Mouse (Mus musculus) heart, embryonic 12.5 days (tissue): ENCODE results near the gene Tnnc2. TPM values are rescaled to one million over a fixed set of nuclear protein-coding genes. Genes with fewer than 3 reads are reported as not detected.

Source experiments
- ATAC-seq: fragments of 200-750 bp; cut with Nextera tagmentation; 2 replicates; pipeline ENCODE4 v1.8.0; 2017; ENCODE audit warnings: moderate TSS enrichment, moderate library complexity; ENCODE audit not compliant: insufficient number of reproducible peaks, low FRiP score
- H3K27ac ChIP-seq: fragments of 300-500 bp; sonication (generic); 2 replicates; pipeline ENCODE4 v1.5.1; 2016; ENCODE audit warnings: mild to moderate bottlenecking, moderate library complexity; ENCODE audit not compliant: poor library complexity, severe bottlenecking
- H3K27me3 ChIP-seq: fragments of 300-500 bp; sonication (generic); replicated peaks from 2 replicates; pipeline ENCODE4 v1.6.1; 2016; ENCODE audit warnings: mild to moderate bottlenecking, moderate library complexity
- H3K36me3 ChIP-seq: fragments of 300-500 bp; sonication (generic); 2 replicates; pipeline ENCODE4 v1.6.1; 2016; ENCODE audit warnings: mild to moderate bottlenecking, moderate library complexity
- H3K4me1 ChIP-seq: fragments of 300-500 bp; sonication (generic); replicated peaks from 2 replicates; pipeline ENCODE4 v1.6.1; 2016; ENCODE audit warnings: mild to moderate bottlenecking
- H3K4me2 ChIP-seq: fragments of 300-500 bp; sonication (generic); 2 replicates; pipeline ENCODE4 v1.6.1; 2016; ENCODE audit warnings: mild to moderate bottlenecking, moderate library complexity
- H3K4me3 ChIP-seq: fragments of 300-500 bp; sonication (generic); 2 replicates; pipeline ENCODE4 v1.5.1; 2016; ENCODE audit warnings: mild to moderate bottlenecking
- H3K9ac ChIP-seq: fragments of 300-500 bp; sonication (generic); 2 replicates; pipeline ENCODE4 v1.6.1; 2016; ENCODE audit warnings: mild to moderate bottlenecking, moderate library complexity
- H3K9me3 ChIP-seq: fragments of 300-500 bp; sonication (generic); replicated peaks from 2 replicates; pipeline ENCODE4 v1.6.1; 2016; ENCODE audit warnings: mild to moderate bottlenecking, moderate library complexity
- WGBS: fragments of 180-500 bp; shearing (Covaris S2); methylation state at CpG from one replicate; pipeline ENCODE4 v1.1.7; 2016; 5-methylcytosine and 5-hydroxymethylcytosine counted together
- polyA plus RNA-seq: library from polyadenylated mRNA; unstranded; fragments of >200 nt; fragmentation: Nextera tagmentation; extraction: Ambion mirVana; gene quantifications from 2 replicates; pipeline ENCODE4 v1.2.1, GENCODE M21; 2016

The Tnnc2 gene
- polyA plus RNA-seq, 1 experiment from 2014 or later, result 0.36 TPM

GRCm38 (mm10) chr2:164735446-164735845 is 44.3 kb downstream of the Tnnc2 start:
- ATAC-seq, result no peak
- no peaks in the 10 kb centered on the region for H3K9me3 ChIP-seq
- no peak overlapping the region for H3K27ac ChIP-seq
- no peaks in the 10 kb centered on the region for H3K4me1 ChIP-seq
- H3K4me2 ChIP-seq, result no peak overlapping the region
- 0 out of 2 replicates have a peak, but pooled peaks cover 3% of the 10 kb centered on the region for H3K27me3 ChIP-seq
- H3K9ac ChIP-seq, result no peak overlapping the region
- H3K36me3 ChIP-seq, result no peaks in the 10 kb centered on the region
- 78% methylated on average over 5 of the region's 5 CpGs for WGBS
- H3K4me3 ChIP-seq, result no peak overlapping the region

GRCm38 (mm10) chr2:164734839-164735238 is 44.9 kb downstream of the Tnnc2 start:
- Histone ChIP-seq H3K9ac (no peak overlapping the region), H3K27ac (no peak overlapping the region), H3K4me2 (no peak overlapping the region), H3K36me3 (no peaks in the 10 kb centered on the region), H3K9me3 (no peaks in the 10 kb centered on the region), H3K4me1 (no peaks in the 10 kb centered on the region), H3K27me3 (0 out of 2 replicates have a peak, but pooled peaks cover 3% of the 10 kb centered on the region), H3K4me3 (no peak overlapping the region)
- WGBS, result 59% methylated on average over 5 of the region's 5 CpGs
- ATAC-seq, result no peak

GRCm38 (mm10) chr2:164733259-164733658 is 46.5 kb downstream of the Tnnc2 start:
- no peak overlapping the region for H3K4me2 ChIP-seq
- no peak overlapping the region for H3K9ac ChIP-seq
- no peaks in the 10 kb centered on the region for H3K36me3 ChIP-seq
- H3K9me3 ChIP-seq, result no peaks in the 10 kb centered on the region
- H3K27me3 ChIP-seq, result 0 out of 2 replicates have a peak, but pooled peaks cover 1% of the 10 kb centered on the region
- no peak for ATAC-seq
- 77% methylated on average over 2 of the region's 2 CpGs for WGBS
- H3K4me3 ChIP-seq, result no peak overlapping the region
- H3K27ac ChIP-seq, result no peak overlapping the region
- H3K4me1 ChIP-seq, result no peaks in the 10 kb centered on the region

- no peak overlapping the region for H3K4me3 ChIP-seq
- peaks cover 3% of the 10 kb centered on the region; the same call in 1 of the 2 replicates for H3K27me3 ChIP-seq
- no peaks in the 10 kb centered on the region for H3K36me3 ChIP-seq
- ATAC-seq, result no peak
- H3K9me3 ChIP-seq, result no peaks in the 10 kb centered on the region
- no peak overlapping the region for H3K9ac ChIP-seq
- H3K4me1 ChIP-seq, result no peaks in the 10 kb centered on the region
- 66% methylated on average over 5 of the region's 5 CpGs for WGBS
- no peak overlapping the region for H3K4me2 ChIP-seq
- H3K27ac ChIP-seq, result no peak overlapping the region
Measured at GRCm38 (mm10) chr2:164731719-164732118, 48.0 kb downstream of the Tnnc2 start.

Other genes with a start within 250 kb of the Tnnc2 start
- gene Wfdc2, start 217.6 kb downstream of the Tnnc2 start, polyA plus RNA-seq, result 3.1 and 3.3 TPM in 2 replicates
- gene Spint3, start 206.5 kb downstream of the Tnnc2 start, polyA plus RNA-seq, result not detected in 2 replicates
- 0.29 and 0.32 TPM in 2 replicates for gene Wfdc6a, start 194.5 kb downstream of the Tnnc2 start, polyA plus RNA-seq
- gene Eppin, start 186.4 kb downstream of the Tnnc2 start, polyA plus RNA-seq, result not detected in 2 replicates
- gene Wfdc6b, start 166.4 kb downstream of the Tnnc2 start, polyA plus RNA-seq, result not detected in 2 replicates
- not detected in 2 replicates for gene Wfdc8, start 166.3 kb downstream of the Tnnc2 start, polyA plus RNA-seq
- not detected in 2 replicates for gene Wfdc16, start 141.2 kb downstream of the Tnnc2 start, polyA plus RNA-seq
- not detected in 2 replicates for gene Wfdc10, start 123.9 kb downstream of the Tnnc2 start, polyA plus RNA-seq
- gene Wfdc9, start 123.4 kb downstream of the Tnnc2 start, polyA plus RNA-seq, result not detected in 2 replicates
- not detected in 2 replicates for gene Wfdc11, start 105.9 kb downstream of the Tnnc2 start, polyA plus RNA-seq
- not detected in 2 replicates for gene Wfdc13, start 94.9 kb downstream of the Tnnc2 start, polyA plus RNA-seq
- gene Spint4, start 81.5 kb downstream of the Tnnc2 start, polyA plus RNA-seq, result 0.35 TPM in 1 of 2 replicates, not detected in the other
- gene Spint5, start 64.7 kb downstream of the Tnnc2 start, polyA plus RNA-seq, result not detected in 2 replicates
- 0.32 and 0.71 TPM in 2 replicates for gene Wfdc3, start 34.0 kb downstream of the Tnnc2 start, polyA plus RNA-seq
- gene Dnttip1, start 34.0 kb downstream of the Tnnc2 start, polyA plus RNA-seq, result 62.9 and 71.0 TPM in 2 replicates
- gene Ube2c, start 10.1 kb downstream of the Tnnc2 start, polyA plus RNA-seq, result 455 and 459 TPM in 2 replicates
- gene Snx21, start 5.9 kb upstream of the Tnnc2 start, polyA plus RNA-seq, result 30.8 and 31.7 TPM in 2 replicates
- 14.9 and 16.1 TPM in 2 replicates for gene Acot8, start 24.9 kb upstream of the Tnnc2 start, polyA plus RNA-seq
- 5.4 and 6.7 TPM in 2 replicates for gene Zswim3, start 25.1 kb upstream of the Tnnc2 start, polyA plus RNA-seq
- gene Zswim1, start 42.7 kb upstream of the Tnnc2 start, polyA plus RNA-seq, result 9.8 and 10.1 TPM in 2 replicates
- gene Spata25, start 48.6 kb upstream of the Tnnc2 start, polyA plus RNA-seq, result not detected in 2 replicates
- 169 and 175 TPM in 2 replicates for gene Ctsa, start 52.9 kb upstream of the Tnnc2 start, polyA plus RNA-seq
- 45.0 and 45.5 TPM in 2 replicates for gene Neurl2, start 53.5 kb upstream of the Tnnc2 start, polyA plus RNA-seq
- gene Pltp, start 77.7 kb upstream of the Tnnc2 start, polyA plus RNA-seq, result 9.7 and 9.9 TPM in 2 replicates
- gene Pcif1, start 99.3 kb upstream of the Tnnc2 start, polyA plus RNA-seq, result 52.1 and 53.1 TPM in 2 replicates
- gene Zfp335, start 131.8 kb upstream of the Tnnc2 start, polyA plus RNA-seq, result 11.4 and 12.2 TPM in 2 replicates
- gene Mmp9, start 160.8 kb upstream of the Tnnc2 start, polyA plus RNA-seq, result 0.42 TPM in 2 replicates
- 0.82 and 1.3 TPM in 2 replicates for gene Slc12a5, start 180.8 kb upstream of the Tnnc2 start, polyA plus RNA-seq